Mouse (Mus musculus) heart, embryonic 14.5 days (tissue): Measurements from ENCODE around the gene Gli1. TPM values are rescaled to one million over a fixed set of nuclear protein-coding genes. Genes with fewer than 3 reads are reported as not detected.

Experiments
- ATAC-seq: fragments of 200-750 bp; cut with Nextera tagmentation; 2 replicates; pipeline ENCODE4 v1.8.0; 2017; ENCODE audit warnings: low read depth, moderate TSS enrichment; ENCODE audit not compliant: insufficient number of reproducible peaks, insufficient read depth, low FRiP score
- H3K27ac ChIP-seq, 2 experiments: fragments of 200-500 bp in 1 of 2; fragments of 300-500 bp in 1 of 2; sonication (generic) in 1 of 2; replicated peaks in 1 of 2; 2 replicates each; pipeline ENCODE4 v1.5.1; 2012 to 2014; ENCODE audit warnings: low read depth in 2 of 2, low read length in 2 of 2, control low read depth in 1 of 2, mild to moderate bottlenecking in 1 of 2, mixed read lengths in 1 of 2; ENCODE audit not compliant: control insufficient read depth in 1 of 2, insufficient read depth in 1 of 2
- H3K27me3 ChIP-seq: fragments of 300-500 bp; sonication (generic); 2 replicates; pipeline ENCODE4 v1.6.1; 2014; ENCODE audit warnings: mild to moderate bottlenecking, low read length, control low read depth; ENCODE audit not compliant: control insufficient read depth, insufficient read depth
- H3K36me3 ChIP-seq: fragments of 300-500 bp; sonication (generic); 2 replicates; pipeline ENCODE4 v1.6.1; 2014; ENCODE audit warnings: mild to moderate bottlenecking, control low read depth, low read length, mixed read lengths; ENCODE audit not compliant: control insufficient read depth, insufficient read depth
- H3K4me1 ChIP-seq, 2 experiments: fragments of 200-500 bp in 1 of 2; fragments of 300-500 bp in 1 of 2; sonication (generic) in 1 of 2; 2 replicates each; pipeline ENCODE4 v1.6.1; 2012 to 2014; ENCODE audit warnings: low read length in 2 of 2, control low read depth in 1 of 2, mixed read lengths in 1 of 2; ENCODE audit not compliant: control insufficient read depth in 2 of 2, insufficient read depth in 2 of 2
- H3K4me2 ChIP-seq: fragments of 300-500 bp; sonication (generic); 2 replicates; pipeline ENCODE4 v1.6.1; 2014; ENCODE audit warnings: mild to moderate bottlenecking, low read length
- H3K4me3 ChIP-seq, 2 experiments: fragments of 200-500 bp in 1 of 2; fragments of 300-500 bp in 1 of 2; sonication (generic) in 1 of 2; 2 replicates each; pipeline ENCODE4 v1.5.1; 2012 to 2014; ENCODE audit warnings: low read length in 2 of 2, mild to moderate bottlenecking in 2 of 2, control low read depth in 1 of 2, low read depth in 1 of 2, moderate library complexity in 1 of 2; ENCODE audit not compliant: control insufficient read depth in 1 of 2, insufficient read depth in 1 of 2
- H3K9ac ChIP-seq: fragments of 300-500 bp; sonication (generic); 2 replicates; pipeline ENCODE4 v1.6.1; 2014; ENCODE audit warnings: mild to moderate bottlenecking, low read length
- H3K9me3 ChIP-seq: fragments of 300-500 bp; sonication (generic); 2 replicates; pipeline ENCODE4 v1.6.1; 2016; ENCODE audit warnings: low read length, control low read depth; ENCODE audit not compliant: control insufficient read depth
- WGBS: fragments of 180-500 bp; shearing (Covaris S2); extraction: QIAGEN DNeasy Blood & Tissue Kit; methylation state at CpG from one replicate; pipeline ENCODE4 v1.1.7; 2014; 5-methylcytosine and 5-hydroxymethylcytosine counted together
- polyA plus RNA-seq: library from polyadenylated mRNA; unstranded; fragments of >200 nt; fragmentation: Nextera tagmentation; extraction: Ambion mirVana; gene quantifications from 2 replicates; pipeline ENCODE4 v1.2.1, GENCODE M21; 2014

The Gli1 gene
- polyA plus RNA-seq, result 0.07 and 0.36 TPM in 2 replicates

DNA sequence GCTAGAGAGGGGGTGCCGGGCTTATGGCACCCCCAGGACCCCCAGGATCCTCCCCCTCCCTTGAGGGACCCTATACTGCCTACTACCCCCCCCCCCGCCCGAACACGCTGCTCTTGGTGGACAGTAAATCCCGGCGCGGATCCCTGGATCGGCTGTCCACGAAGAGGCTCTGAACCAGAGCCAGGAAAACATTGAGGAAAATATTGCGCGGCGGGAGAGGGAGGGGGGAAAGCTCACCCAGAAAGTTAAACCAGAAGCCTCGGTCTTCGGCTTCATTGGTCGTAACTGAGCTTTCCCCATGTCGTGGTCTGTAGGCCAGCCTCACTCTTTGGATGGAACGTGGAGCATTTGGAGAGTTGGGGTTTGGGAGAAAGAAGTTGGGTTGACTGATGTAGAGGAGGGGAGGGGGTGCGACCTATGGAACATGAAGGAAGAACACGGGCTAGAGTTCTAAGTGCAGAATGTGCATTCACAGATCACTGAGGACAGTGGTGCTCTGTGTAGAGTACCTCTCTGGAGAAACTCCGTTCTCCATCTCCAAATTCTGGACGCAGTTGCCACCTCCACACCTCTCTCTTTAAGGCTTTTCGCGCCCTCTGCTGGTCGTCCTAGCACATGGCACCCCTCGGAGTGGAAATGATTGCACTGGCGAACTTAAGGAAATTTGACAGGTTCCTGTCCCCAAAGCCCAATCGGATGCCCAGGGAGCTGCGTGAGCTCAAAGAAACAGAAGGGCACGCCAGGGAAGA, at the start of gene Gli1:
TSS of gene Gli1 (minus strand) at position 84 of the 749 bp plus-strand sequence.
- under 1% methylated on average over 29 of the region's 29 CpGs for WGBS
- Histone ChIP-seq H3K4me3 (peak within 1 kb of the TSS; percentile 38 to 39), H3K27ac (no peak within 1 kb of the TSS), H3K4me2 (peak within 1 kb of the TSS; percentile 75), H3K36me3 (no peaks in the 10 kb centered on the region), H3K4me1 (peaks cover 11 to 15% of the 10 kb centered on the region in 2 experiments; a peak in 3 of 4 replicates), H3K9me3 (peaks cover 3% of the 10 kb centered on the region; the same call in 1 of the 2 replicates), H3K27me3 (peaks cover 26% of the 10 kb centered on the region), H3K9ac (peak within 1 kb of the TSS; percentile 27; the same call in 1 of the 2 replicates)
- ATAC-seq, result 0 out of 2 replicates have a peak, but pooled peaks have one; percentile 20

DNA sequence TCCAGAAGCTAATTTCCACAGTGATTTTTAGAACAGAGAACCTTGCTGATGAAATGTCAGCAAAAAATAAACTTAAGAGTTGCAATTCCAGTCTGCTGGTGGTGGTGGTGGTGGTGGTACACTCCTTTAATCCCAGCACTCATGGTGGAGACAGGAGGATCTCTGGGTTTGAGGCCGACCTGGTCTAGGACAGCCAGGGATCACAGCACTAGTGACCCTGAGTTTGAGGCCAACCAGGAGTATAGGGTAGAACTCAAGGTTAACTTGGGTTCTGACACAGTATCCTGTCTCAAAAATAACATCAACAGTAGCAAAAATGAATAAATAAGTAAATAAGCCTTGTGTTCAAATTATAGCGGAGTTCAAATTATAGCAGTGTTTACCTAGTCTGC, 40.0 kb upstream of the Gli1 start:
- no peaks in the 10 kb centered on the region for H3K9me3 ChIP-seq
- no peaks in the 10 kb centered on the region for H3K27me3 ChIP-seq
- H3K4me3 ChIP-seq, result peak overlapping the region; percentile 60 to 71; a peak in 3 of 4 replicates
- no peaks in the 10 kb centered on the region for H3K36me3 ChIP-seq
- H3K27ac ChIP-seq, result peak overlapping the region; percentile 94 to 98
- H3K9ac ChIP-seq, result peak overlapping the region; percentile 94
- 48% methylated on average over 2 of the region's 2 CpGs for WGBS
- no peak for ATAC-seq
- peaks cover 2 to 30% of the 10 kb centered on the region in 2 experiments for H3K4me1 ChIP-seq
- peak overlapping the region; percentile 79 for H3K4me2 ChIP-seq

DNA sequence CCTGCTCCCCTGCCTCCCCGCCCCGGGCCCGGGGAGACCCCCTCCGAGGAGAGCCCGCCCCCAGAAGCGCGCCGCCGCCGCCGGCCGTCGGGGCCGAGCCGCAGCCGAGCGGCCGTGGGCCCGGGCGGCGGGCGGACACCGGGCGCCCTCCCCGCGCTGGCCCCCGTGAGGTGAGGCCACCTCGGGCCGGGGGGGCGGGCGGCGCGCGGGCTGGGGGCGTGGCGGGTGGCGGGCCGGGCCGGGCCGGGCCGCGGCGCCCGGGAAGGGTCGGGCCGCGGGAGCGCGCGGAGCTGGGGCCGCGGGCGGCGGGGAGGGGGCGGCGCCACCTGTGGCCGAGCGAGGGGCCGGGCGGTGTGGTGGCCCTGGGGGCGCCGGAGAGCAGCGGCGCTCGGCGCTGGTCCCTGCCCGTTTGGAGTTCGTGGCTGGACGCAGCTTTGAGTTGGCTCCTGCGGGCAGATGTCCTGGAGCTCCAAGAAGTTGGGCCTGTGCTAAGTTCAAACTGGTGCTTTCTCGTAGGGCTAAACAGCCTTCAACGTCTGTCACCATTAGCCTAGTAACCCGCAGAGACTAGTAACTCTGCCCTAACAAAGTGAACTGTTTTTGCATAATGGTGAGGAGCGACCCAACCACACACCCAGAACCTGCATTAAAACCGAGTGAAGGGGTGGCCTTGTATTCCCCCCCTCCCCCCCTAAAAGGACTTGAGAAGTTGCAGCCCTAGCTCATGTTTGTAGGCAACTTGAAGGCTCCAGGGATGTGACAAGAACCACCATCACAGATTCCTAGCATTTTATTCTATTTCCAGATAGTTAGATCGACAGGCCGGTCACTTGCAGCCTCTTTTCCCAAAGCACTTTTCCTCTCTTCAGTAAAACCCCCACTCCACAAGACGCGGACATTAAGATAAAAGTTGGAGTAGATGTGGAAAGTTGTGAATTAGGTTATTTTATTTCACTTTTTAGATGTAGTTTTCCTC, 39.3 kb upstream of the Gli1 start:
- ATAC-seq, result peak; percentile 88
- Histone ChIP-seq H3K27me3 (no peaks in the 10 kb centered on the region), H3K4me1 (peaks cover 2 to 30% of the 10 kb centered on the region in 2 experiments), H3K9ac (peak overlapping the region; percentile 94), H3K36me3 (no peaks in the 10 kb centered on the region), H3K4me3 (peak overlapping the region; percentile 60 to 71), H3K27ac (peak overlapping the region; percentile 94 to 98), H3K4me2 (peak overlapping the region; percentile 79), H3K9me3 (no peaks in the 10 kb centered on the region)
- under 1% methylated on average over 45 of the region's 79 CpGs for WGBS

DNA sequence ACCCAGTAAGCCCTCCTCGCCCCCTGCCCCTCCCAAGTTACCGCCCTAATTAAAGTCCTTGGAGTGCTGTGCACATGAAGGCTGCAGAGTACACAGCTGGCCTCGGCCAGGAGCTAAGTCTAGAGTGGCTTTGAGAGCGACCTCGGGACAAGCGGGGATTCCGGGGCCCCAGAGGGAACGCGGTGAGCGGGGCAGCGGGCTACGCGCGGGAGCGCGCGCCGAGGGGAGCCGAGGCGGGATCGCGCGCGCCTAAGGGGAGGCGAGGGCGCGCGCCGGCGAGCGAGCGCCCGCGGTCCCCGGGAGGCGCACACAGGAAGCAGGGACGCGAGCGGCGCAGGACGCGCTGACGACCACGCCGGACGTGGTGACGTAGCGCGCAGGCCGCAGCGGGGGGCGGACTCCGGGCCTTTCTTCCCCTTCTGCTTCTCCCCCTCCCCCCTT, 38.5 kb upstream of the Gli1 start, which contains the start of gene R3hdm2:
TSS of gene R3hdm2 (plus strand) at position 77 of the 441 bp plus-strand sequence.
- peak; percentile 97 for ATAC-seq
- peaks cover 2 to 24% of the 10 kb centered on the region in 2 experiments for H3K4me1 ChIP-seq
- H3K9ac ChIP-seq, result peak within 1 kb of the TSS; percentile 94
- WGBS, result under 1% methylated on average over 38 of the region's 53 CpGs
- no peaks in the 10 kb centered on the region for H3K27me3 ChIP-seq
- no peaks in the 10 kb centered on the region for H3K36me3 ChIP-seq
- H3K9me3 ChIP-seq, result no peaks in the 10 kb centered on the region
- H3K4me2 ChIP-seq, result peak within 1 kb of the TSS; percentile 79
- peak within 1 kb of the TSS; percentile 64 to 71 for H3K4me3 ChIP-seq
- H3K27ac ChIP-seq, result peak within 1 kb of the TSS; percentile 94 to 98

DNA sequence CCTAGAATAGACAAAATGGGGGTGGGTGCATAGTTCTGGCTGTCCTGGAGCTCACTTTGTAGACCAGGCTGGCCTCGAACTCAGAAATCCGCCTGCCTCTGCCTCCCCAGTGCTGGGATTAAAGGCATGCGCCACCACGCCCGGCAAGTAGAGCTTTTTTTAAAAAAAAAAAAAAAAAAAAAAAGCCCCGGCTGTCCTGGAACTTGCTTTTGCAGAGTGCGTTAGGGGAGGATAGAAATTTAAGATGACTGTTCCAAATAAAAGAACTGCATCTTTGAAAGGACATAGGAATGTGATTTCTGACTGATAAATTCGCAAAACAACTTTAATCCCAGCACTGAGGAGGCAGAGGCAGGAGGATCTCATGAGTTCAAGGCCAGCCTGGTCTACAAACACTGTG, 37.9 kb upstream of the Gli1 start:
- 77% methylated on average over 8 of the region's 8 CpGs for WGBS
- no peak for ATAC-seq
- peaks cover 2 to 19% of the 10 kb centered on the region in 2 experiments for H3K4me1 ChIP-seq
- peak overlapping the region in 1 of 2 experiments; percentile 98; a peak in 1 of 4 replicates for H3K27ac ChIP-seq
- peak overlapping the region; percentile 94 for H3K9ac ChIP-seq
- peak overlapping the region; percentile 64 to 71 for H3K4me3 ChIP-seq
- no peaks in the 10 kb centered on the region for H3K9me3 ChIP-seq
- no peaks in the 10 kb centered on the region for H3K27me3 ChIP-seq
- H3K36me3 ChIP-seq, result no peaks in the 10 kb centered on the region
- H3K4me2 ChIP-seq, result peak overlapping the region; percentile 62

DNA sequence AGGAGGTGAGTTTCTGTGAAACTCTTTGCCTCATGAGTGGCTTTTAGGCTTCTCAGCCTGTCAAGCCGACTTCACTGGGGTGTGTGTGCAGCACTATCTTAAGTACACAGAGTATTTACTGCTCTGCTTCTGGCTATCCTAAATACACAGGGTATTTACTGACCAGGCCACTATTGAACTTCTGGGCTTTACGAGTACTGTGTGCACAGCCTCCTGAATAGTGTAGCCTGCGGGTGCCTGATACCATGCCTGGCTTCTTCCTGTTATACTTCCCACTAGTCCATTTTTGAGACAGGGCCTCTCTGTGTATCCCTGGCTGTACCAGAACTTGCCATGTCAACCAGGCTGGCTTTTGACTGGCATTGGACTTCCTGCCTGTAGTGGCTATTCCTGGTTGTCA, 35.9 kb upstream of the Gli1 start:
- H3K27ac ChIP-seq, result no peak overlapping the region
- no peaks in the 10 kb centered on the region for H3K27me3 ChIP-seq
- H3K36me3 ChIP-seq, result no peaks in the 10 kb centered on the region
- no peak for ATAC-seq
- 59% methylated on average over 3 of the region's 3 CpGs for WGBS
- no peak overlapping the region for H3K9ac ChIP-seq
- H3K4me2 ChIP-seq, result no peak overlapping the region
- no peak overlapping the region for H3K4me3 ChIP-seq
- H3K4me1 ChIP-seq, result peaks cover 2 to 11% of the 10 kb centered on the region in 2 experiments
- H3K9me3 ChIP-seq, result no peaks in the 10 kb centered on the region

DNA sequence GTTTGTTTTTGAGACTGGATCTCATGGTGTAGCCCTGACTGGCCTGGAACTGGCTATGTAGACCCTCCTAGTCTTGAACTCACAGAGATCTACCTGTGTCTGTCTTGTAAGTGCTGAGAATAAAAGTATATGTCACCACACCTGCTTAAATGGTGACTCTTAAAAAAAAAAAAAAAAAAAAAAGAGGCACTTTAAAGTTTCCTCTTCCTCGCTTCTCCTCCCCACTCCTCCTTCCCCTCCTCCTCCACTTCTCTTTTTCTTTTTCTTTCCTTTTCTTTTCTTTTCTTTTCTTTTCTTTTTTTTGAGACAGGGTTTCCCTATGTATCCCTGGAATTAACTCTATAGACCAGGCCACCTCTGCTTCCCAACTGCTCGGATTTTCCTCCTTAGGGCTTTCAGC, 29.2 kb upstream of the Gli1 start:
- Histone ChIP-seq H3K9ac (no peak overlapping the region), H3K4me1 (no peaks in the 10 kb centered on the region), H3K4me3 (no peak overlapping the region), H3K27me3 (no peaks in the 10 kb centered on the region), H3K4me2 (no peak overlapping the region), H3K36me3 (no peaks in the 10 kb centered on the region), H3K27ac (no peak overlapping the region), H3K9me3 (no peaks in the 10 kb centered on the region)
- no peak for ATAC-seq
- 69% methylated on average over 2 of the region's 2 CpGs for WGBS
